Mouse (Mus musculus): ENCODE measurements around the gene Atf7ip2. TPM values are rescaled to one million over a fixed set of nuclear protein-coding genes. Genes with fewer than 3 reads are reported as not detected.

The Atf7ip2 gene
- not detected for polyA plus RNA-seq (2012; fragmentation: generic; extraction: Trizol)

GRCm38 (mm10) chr16:10192679-10193506 lies at the start of gene Atf7ip2:
Atf7ip2 (plus strand) TSS chr16:10192712.

GRCm38 (mm10) chr16:10170005-10170404 lies 22.5 kb upstream of the Atf7ip2 start, which contains the start of gene Rpl39l:
Rpl39l (plus strand) TSS chr16:10170226.

Other genes starting within 250 kb of the Atf7ip2 start
- gene Grin2a, start 197.2 kb upstream of the Atf7ip2 start, polyA plus RNA-seq (2012; fragmentation: generic; extraction: Trizol), result not detected
- not detected for gene Rpl39l, start 22.5 kb upstream of the Atf7ip2 start, polyA plus RNA-seq (2012; fragmentation: generic; extraction: Trizol)
- gene Emp2, start 121.3 kb downstream of the Atf7ip2 start, polyA plus RNA-seq (2012; fragmentation: generic; extraction: Trizol), result 10 to 100 TPM; 13.2 to 27.6 TPM
- gene Tekt5, start 202.8 kb downstream of the Atf7ip2 start, polyA plus RNA-seq (2012; fragmentation: generic; extraction: Trizol), result under 1 TPM in 1 of 2 experiments, not detected in 1; 0.07 TPM
- gene Nubp1, start 219.2 kb downstream of the Atf7ip2 start, polyA plus RNA-seq (2012; fragmentation: generic; extraction: Trizol), result 10 to 100 TPM; 29.3 to 68.7 TPM

All from C3H10T1/2 (cell line).